ENCODE assay signal across 12 mouse cellular contexts in genomic region chr12:81166092-81166491, GRCm38 (mm10).
A peak's percentile ranks its signal among the peaks of the same experiment; 100 is the strongest.
DNase-seq lines count a peak whose midpoint lies in the region; ATAC-seq lines count a peak whose summit lies in the region.
"Had no signal": no experiment of that assay in that cellular context is flagged by ENCODE, and none has a peak within 500 bp of the region (broad histone marks: within the 10 kb centered on the region; RNA-seq: fewer than 3 reads in every experiment).

No protein-coding gene starts in this region.

- H3K36me3 ChIP-seq in kidney, embryonic 14.5 days (ENCODE audit: control insufficient read depth, insufficient read depth, low read length): no peaks in the 10 kb centered on the region
- H3K36me3 ChIP-seq in neural tube, embryonic 12.5 days: 0 out of 2 replicates have a peak, but pooled peaks cover 2% of the 10 kb centered on the region
- H3K36me3 ChIP-seq: liver, embryonic 13.5 days had no signal

- 0% methylated on average over 10 of the region's 10 CpGs for WGBS in kidney, embryonic 14.5 days
- WGBS in neural tube, embryonic 12.5 days: 2% methylated on average over 10 of the region's 10 CpGs

- peak; percentile 86 for ATAC-seq in kidney, embryonic 14.5 days (ENCODE audit: low FRiP score, low TSS enrichment)
- ATAC-seq in neural tube, embryonic 12.5 days (ENCODE audit: low FRiP score, low read depth): peak; percentile 91
- ATAC-seq: activated CD4-positive, CD25-positive, alpha-beta regulatory T cell, adult 4 months; intestine, postnatal 0 days had no signal

- peaks cover 11% of the 10 kb centered on the region for H3K4me1 ChIP-seq in kidney, embryonic 14.5 days (ENCODE audit: control insufficient read depth, insufficient read depth, low read length)
- peaks cover 20% of the 10 kb centered on the region for H3K4me1 ChIP-seq in neural tube, embryonic 12.5 days
- H3K4me1 ChIP-seq: liver, embryonic 13.5 days had no signal

- no peak overlapping the region for H3K27ac ChIP-seq in kidney, embryonic 14.5 days (ENCODE audit: low read depth, low read length)
- H3K27ac ChIP-seq in neural tube, embryonic 12.5 days: no peak overlapping the region
- H3K27ac ChIP-seq: liver, embryonic 13.5 days had no signal

- H3K9ac ChIP-seq in kidney, embryonic 14.5 days (ENCODE audit: low read depth, low read length): peak overlapping the region; percentile 8; the same call in 1 of the 2 replicates
- H3K9ac ChIP-seq in neural tube, embryonic 12.5 days: no peak overlapping the region
- H3K9ac ChIP-seq: liver, embryonic 13.5 days had no signal

- no peak overlapping the region for H3K4me2 ChIP-seq in kidney, embryonic 14.5 days (replicated peaks; ENCODE audit: low read depth, low read length)
- peak overlapping the region; percentile 33 for H3K4me2 ChIP-seq in neural tube, embryonic 12.5 days (replicated peaks)
- H3K4me2 ChIP-seq: liver, embryonic 13.5 days had no signal

- H3K4me3 ChIP-seq in kidney, embryonic 14.5 days (ENCODE audit: low read length): no peak overlapping the region
- no peak overlapping the region for H3K4me3 ChIP-seq in neural tube, embryonic 12.5 days
- H3K4me3 ChIP-seq: liver, embryonic 13.5 days had no signal

- no peaks in the 10 kb centered on the region for H3K9me3 ChIP-seq in kidney, embryonic 14.5 days (ENCODE audit: control insufficient read depth, low read length)
- H3K9me3 ChIP-seq in neural tube, embryonic 12.5 days: no peaks in the 10 kb centered on the region
- H3K9me3 ChIP-seq: liver, embryonic 13.5 days had no signal

- peaks cover 57% of the 10 kb centered on the region for H3K27me3 ChIP-seq in kidney, embryonic 14.5 days (ENCODE audit: control insufficient read depth, insufficient read depth, low read length)
- peaks cover 31% of the 10 kb centered on the region; the same call in 1 of the 2 replicates for H3K27me3 ChIP-seq in neural tube, embryonic 12.5 days (replicated peaks)
- H3K27me3 ChIP-seq: liver, embryonic 13.5 days had no signal

- no peak for DNase-seq in kidney, postnatal 25 days
- peak; percentile 62 for DNase-seq in embryo, embryonic 11.5 days (ENCODE audit: low read depth, low spot score)
- peak; percentile 52 for DNase-seq in hindlimb bud, embryonic 11.5 days (ENCODE audit: extremely low spot score, low read depth, low spot score)
- DNase-seq in thymus, postnatal 25 days: no peak
- no peak for DNase-seq in c-Kit-positive CD71-positive TER-119-positive erythroid progenitor cells, embryonic 14.5 days (ENCODE audit: low spot score)
- DNase-seq: gastrocnemius, postnatal 36 days; liver, embryonic 13.5 days; lung, postnatal 14 days had no signal

Comparison
In these comparisons a context has a peak if more than half of its experiments do, and no peak if none do; other contexts are left out.
1. DNase-seq: peak in embryo, embryonic 11.5 days (single experiment) and hindlimb bud, embryonic 11.5 days (single experiment); none in kidney, postnatal 25 days (0 of 2), thymus, postnatal 25 days (single experiment) and c-Kit-positive CD71-positive TER-119-positive erythroid progenitor cells, embryonic 14.5 days (single experiment).